Mouse (Mus musculus): ENCODE measurements around the gene Oas1h. TPM values are rescaled to one million over a fixed set of nuclear protein-coding genes. Genes with fewer than 3 reads are reported as not detected.
"Not testable (repeated sequence)": the region's sequence is repeated elsewhere in the genome, so short reads cannot be mapped to it uniquely, and the experiment has no call there.

The Oas1h gene
- total RNA-seq, 2 experiments from 2014 or later, result not detected

- DNase-seq (ENCODE audit: low spot score in 2 of 2), result not testable (repeated sequence)
Observed at GRCm38 (mm10) chr5:120881681-120882080, 20.5 kb downstream of the Oas1h start.

DNA sequence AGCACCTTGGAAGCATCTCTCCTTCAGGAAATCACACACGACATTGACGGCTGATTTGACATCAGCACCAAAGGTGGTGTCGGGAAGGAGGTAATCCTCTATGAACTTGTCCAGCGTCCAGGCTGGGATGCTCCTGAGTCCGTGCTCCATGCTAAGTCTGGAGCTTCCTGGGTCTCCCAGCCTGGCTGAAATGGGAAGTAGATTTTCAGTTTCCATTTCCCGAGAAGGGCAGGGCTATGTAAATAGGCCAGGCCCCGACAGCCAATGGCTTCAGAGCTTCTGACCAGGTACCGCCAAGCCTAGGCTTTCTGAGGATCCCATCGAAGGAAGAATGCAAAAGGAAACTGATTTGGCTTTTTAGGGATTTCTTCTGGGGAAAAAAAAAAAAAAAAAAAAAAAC is 26.2 kb downstream of the Oas1h start, which contains the start of gene Oas1g:
Gene Oas1g (minus strand): TSS at position 201 of the 400 bp plus-strand sequence.
- DNase-seq (ENCODE audit: low spot score in 2 of 2), result not testable (repeated sequence)

DNA sequence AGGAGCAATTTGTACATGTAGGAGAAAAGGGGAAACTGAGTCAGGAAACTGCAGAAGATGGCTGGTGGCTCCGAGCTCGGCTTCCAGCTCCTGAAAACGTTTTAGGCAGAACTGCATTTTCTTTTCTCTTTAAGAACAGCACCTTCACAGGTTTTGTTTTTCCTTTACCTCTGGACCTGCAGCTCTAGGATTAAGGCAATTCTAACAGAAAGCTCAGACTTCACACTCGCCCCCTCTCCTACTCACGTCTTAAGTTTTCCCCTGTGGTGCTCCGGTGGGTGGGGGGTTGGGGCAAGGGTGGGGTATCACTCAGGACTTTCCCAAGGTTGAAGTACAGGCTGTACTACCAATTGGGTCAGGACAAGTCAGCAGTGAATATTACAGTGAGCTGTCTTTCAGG is 26.6 kb downstream of the Oas1h start:
- DNase-seq (ENCODE audit: low spot score in 2 of 2), result no peak

DNA sequence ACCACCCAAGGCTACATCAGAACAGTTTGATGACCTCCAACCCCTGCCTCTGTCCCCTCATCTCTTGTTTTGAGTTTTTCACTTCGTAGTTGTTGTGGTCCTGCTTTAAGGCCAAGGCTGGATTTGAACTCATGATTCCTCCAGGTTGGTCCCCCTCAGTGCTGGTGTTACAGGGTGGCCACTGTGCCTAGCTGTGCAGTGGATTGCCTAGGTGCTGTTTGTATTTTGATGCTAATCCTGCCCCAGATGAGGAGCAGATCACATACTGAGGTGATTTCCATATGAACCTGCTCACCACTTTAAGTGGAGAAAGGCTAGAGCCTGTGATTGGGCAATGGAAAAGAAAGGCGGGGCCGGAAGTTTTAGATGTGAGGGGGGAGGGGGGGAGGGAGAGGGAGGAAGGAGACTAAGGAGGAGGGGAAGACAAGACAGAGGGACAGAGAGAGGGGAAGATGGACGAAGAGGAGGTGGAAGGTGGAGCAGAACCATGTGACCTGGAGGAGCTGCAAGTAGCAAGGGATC is 27.1 kb downstream of the Oas1h start:
- not testable (repeated sequence) for DNase-seq (ENCODE audit: low spot score in 2 of 2)

GRCm38 (mm10) chr5:120890026-120890425 is 28.8 kb downstream of the Oas1h start:
- DNase-seq (ENCODE audit: low spot score in 2 of 2), result no peak

DNA sequence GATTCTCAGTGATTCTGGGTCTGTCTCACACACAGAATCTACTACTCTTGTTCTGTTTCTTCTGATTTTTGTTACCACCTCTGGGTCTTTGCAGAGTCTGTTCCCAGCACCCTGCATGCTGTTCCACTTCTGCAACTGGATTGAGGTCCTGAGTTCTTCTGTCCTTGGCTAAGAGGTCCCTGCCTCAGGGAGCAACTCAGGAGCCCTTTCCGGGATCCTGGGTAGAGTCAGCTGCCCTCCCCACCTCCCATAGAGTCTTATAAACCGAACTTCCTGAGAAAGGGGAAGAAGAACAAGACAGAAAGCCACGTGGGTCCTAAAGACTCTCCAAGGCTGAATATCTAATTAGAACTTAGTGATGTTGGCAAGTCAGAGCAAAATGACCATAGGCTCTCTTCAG is 29.8 kb downstream of the Oas1h start:
- DNase-seq (ENCODE audit: low spot score in 2 of 2), result no peak

- not testable (repeated sequence) for DNase-seq (ENCODE audit: low spot score in 2 of 2)
Observed at GRCm38 (mm10) chr5:120891566-120892242, 30.5 kb downstream of the Oas1h start.

GRCm38 (mm10) chr5:120892243-120892660 is 31.0 kb downstream of the Oas1h start:
- DNase-seq (ENCODE audit: low spot score in 2 of 2), result no peak

DNA sequence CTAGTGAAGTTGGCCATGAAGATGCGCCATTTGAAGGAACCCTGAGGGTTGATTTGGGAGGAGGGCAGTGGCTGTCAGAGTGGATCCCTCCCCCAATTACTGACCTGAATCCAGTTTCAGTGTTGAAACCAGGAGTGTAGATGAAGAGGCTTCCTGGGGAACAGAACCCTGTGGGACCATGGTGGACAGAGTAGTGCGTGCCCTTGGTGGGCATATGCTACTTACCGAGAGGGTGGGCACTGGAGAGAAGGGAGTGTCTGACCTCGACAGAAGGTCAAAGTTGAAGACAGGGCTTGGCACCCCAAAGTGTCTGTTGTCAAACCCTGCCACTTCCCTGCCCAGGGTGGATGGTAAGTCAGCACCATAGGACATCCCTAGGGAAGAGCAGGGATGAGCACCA is 32.6 kb downstream of the Oas1h start:
- not testable (repeated sequence) for DNase-seq (ENCODE audit: low spot score in 2 of 2)

DNA sequence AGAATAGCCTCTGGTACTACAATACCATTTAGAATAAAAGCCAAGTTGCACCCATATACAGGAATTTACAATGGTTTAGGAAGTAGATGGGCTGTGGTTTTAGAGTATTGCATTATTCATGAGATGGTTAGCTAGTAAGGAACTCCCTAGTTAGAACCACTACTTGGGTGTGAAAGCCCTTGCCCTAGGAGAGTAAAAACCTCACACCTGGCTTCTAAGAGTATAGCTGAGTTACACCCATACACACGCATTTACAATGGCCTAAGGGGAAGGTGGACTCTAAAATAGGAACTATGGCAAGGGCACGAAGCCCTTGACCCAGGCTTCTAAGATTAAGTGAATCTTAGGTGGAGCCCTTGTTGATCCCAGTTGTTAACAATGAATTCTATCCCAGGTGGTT is 33.5 kb downstream of the Oas1h start:
- not testable (repeated sequence) for DNase-seq (ENCODE audit: low spot score in 2 of 2)

DNA sequence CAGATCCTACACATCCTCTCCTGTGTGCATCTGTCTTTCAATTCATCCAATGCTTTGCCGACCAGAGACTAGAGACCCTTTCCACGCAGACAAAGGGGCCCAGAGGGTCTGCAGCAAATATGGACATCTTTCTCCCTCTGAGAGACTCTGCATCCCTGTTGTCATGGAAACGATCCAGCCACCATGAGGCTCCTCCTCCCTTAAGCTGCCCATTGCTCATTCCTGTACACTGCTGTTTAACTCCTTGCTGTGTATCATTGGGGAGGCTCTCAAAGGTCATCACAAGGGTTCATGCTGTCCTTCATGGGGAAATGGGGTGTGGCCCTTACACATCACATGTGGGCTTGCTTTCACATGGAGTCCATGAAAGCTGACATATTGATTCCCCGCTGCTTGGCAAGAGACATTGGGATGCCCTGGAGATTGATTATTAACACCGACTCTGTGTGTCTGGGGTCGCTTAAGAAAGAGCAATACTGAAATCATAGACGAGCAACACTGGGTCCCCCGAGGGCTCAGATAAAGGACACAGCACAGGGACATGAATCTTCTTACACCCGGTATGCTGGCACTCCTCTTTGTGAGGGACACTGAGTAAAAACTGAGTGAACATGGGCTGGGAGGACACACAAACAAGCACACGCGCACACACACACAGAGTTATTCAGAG is 34.1 kb downstream of the Oas1h start:
- DNase-seq (ENCODE audit: low spot score in 2 of 2), result no peak

- no peak for DNase-seq (ENCODE audit: low spot score in 2 of 2)
Observed at GRCm38 (mm10) chr5:120898307-120898706, 37.1 kb downstream of the Oas1h start.

DNA sequence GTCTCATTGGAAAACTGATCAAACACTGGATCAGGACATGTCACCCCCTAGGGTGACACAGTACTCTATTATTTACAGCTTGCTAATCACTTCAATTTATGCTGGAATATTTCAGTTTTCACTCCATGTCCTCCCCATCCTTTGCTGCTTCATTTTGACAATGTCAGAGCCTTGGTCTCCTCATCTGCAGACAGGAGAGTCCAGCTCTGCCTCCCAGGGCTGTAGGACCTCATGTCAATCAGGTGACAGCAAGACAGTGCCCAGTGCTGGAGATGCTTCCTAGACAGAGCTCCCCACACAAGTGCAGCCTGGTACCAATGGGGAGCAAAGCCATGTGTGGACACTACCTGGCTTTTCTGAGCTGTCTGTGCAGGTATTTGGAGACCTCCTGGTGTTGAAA is 37.5 kb downstream of the Oas1h start:
- no peak for DNase-seq (ENCODE audit: low spot score in 2 of 2)

- no peak for DNase-seq (ENCODE audit: low spot score in 2 of 2)
Observed at GRCm38 (mm10) chr5:120900666-120901065, 39.4 kb downstream of the Oas1h start.

- no peak for DNase-seq (ENCODE audit: low spot score in 2 of 2)
Observed at GRCm38 (mm10) chr5:120902056-120902455, 40.8 kb downstream of the Oas1h start.

- DNase-seq (ENCODE audit: low spot score in 2 of 2), result not testable (repeated sequence)
Observed at GRCm38 (mm10) chr5:120906791-120907733, 45.8 kb downstream of the Oas1h start, which contains the start of gene Oas1a. Gene Oas1a, minus strand, starts transcription at chr5:120907521.

DNA sequence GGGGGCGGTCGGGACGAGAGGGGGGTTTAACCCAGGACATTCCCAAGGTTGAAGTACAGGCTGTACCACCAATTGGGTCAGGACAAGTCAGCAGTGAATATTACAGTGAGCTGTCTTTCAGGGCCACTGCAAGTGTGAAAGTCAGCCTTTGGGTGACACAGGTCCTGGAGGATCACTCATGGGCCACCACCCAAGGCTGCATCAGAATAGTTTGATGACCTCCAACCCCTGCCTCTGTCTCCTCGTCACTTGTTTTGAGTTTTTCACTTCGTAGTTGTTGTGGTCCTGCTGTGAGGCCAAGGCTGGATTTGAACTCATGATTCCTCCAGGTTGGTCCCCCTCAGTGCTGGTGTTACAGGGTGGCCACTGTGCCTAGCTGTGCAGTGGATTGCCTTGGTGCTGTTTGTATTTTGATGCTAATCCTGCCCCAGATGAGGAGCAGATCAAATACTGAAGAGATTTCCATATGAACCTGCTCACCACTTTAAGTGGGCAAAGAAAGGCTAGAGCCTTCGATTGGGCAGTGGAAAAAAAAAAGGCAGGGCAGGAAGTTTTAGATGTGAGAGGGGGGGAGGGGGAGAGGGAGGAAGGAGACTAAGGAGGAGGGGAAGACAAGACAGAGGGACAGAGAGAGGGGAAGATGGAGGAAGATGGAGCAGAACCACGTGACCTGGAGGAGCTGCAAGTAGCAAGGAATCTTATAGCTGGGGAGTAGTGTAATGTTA is 47.1 kb downstream of the Oas1h start:
- no peak for DNase-seq (ENCODE audit: low spot score in 2 of 2)

DNA sequence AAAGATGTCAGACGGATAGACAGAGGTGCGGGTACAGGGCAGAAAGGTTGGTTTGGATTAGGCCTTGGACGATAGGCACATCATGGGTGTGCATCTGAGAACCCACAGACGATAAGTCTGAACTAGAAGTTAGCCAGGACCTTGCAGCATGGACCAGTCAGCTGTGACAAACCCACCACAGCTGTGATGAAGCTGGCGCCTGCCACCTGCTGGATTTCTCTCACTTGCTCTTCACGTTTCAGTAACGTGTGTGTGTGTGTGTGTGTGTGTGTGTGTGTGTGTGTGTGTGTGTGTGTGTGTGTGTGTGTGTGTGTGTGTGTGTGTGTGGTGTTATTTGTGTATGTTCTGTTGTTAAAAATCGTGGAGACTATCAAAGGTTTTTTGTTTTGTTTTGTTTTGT is 53.0 kb downstream of the Oas1h start, which contains the start of gene Oas1d:
Gene Oas1d (plus strand): TSS at position 333 of the 400 bp plus-strand sequence.
- DNase-seq (ENCODE audit: low spot score in 2 of 2), result not testable (repeated sequence)

DNA sequence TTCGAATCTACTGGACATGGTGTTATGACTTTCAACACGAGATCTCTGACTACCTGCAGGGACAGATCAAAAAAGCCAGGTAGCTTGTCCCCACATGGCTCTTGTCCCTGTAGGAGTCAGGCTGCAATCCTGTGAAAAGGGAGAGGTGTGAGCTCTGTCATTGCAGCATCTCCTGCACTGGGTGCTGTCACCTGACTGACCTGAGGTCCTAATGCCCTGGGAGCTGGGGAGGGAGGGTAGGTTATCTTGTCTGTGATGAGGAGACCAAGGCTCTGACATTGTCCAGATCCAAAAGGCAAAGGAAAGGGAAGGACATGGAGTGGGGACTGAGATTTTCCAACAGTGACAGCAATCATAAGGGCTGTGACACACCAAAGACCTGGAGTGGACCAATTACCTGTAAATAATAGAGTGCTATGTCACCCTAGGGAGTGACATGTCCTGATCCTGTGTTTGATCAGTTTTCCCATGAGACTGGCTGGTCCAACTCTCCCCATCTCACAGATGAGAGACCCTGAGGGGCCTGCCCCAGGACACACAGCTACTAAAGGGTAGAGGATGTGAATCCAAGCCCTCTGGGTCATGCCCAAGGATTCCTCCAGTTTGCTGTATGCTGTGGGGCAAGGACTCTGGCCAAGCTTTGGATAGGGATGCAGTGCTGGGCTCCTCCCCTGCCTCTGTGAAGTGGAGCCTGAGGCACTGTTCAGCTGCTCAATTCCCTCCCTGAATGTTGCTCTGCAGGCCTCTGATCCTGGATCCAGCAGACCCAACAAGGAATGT is 58.1 kb downstream of the Oas1h start:
- DNase-seq (ENCODE audit: low spot score in 2 of 2), result not testable (repeated sequence)

DNA sequence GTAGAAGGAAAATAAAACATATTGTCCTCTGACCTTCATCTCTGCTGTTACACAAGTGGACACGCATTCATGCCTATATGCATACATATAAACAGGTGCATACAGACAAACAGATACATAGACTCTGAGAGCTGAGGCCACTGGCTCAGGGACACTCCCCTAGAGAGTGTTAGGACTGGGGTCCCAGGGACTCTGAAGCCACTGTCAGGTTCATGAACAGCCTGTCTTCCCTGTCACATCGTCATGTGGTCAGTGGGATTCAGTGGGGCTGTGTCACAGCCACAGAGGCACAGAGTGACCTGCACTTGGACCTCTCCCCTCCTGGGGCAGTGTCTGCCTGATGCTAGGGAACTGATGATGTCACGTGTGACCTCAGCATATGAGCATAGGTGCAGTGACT is 59.1 kb downstream of the Oas1h start:
- DNase-seq (ENCODE audit: low spot score in 2 of 2), result no peak
